Mouse (Mus musculus): ENCODE measurements around the gene Mpig6b.
A peak's percentile ranks its signal among the peaks of the same experiment; 100 is the strongest.

GRCm38 (mm10) chr17:35097164-35097655 is 31.2 kb upstream of the Mpig6b start:
- TF ChIP-seq CTCF (IDR thresholded peaks at IDR 0.05; ENCODE audit: borderline replicate concordance, insufficient read depth, low read depth, low read length) (0 out of 2 replicates have a peak, but pooled peaks have one; percentile 41), POLR2A (IDR thresholded peaks at IDR 0.05; ENCODE audit: borderline replicate concordance, insufficient read depth, low read length) (no peak)

Data from cerebellum, adult 2 months (tissue).